Comparison of ENCODE assay signal across 26 mouse cellular contexts in genomic region chr1:35985318-35985717, GRCm38 (mm10).
"Had no signal": no experiment of that assay in that cellular context is flagged by ENCODE, and none has a peak within 500 bp of the region (broad histone marks: within the 10 kb centered on the region; RNA-seq: fewer than 3 reads in every experiment).

No protein-coding gene starts in this region.

- H3K27me3 ChIP-seq: heart, embryonic 12.5 days; hindbrain, embryonic 12.5 days; intestine, embryonic 15.5 days; limb, embryonic 13.5 days; limb, embryonic 15.5 days; liver, embryonic 12.5 days had no signal

- H3K27ac ChIP-seq: gastrocnemius, adult 2 months; heart, embryonic 10.5 days; hindbrain, embryonic 10.5 days; hindbrain, embryonic 12.5 days; hindbrain, embryonic 14.5 days; intestine, embryonic 15.5 days; layer of hippocampus, adult 2 months; left cerebral cortex, adult 2 months; liver, embryonic 12.5 days had no signal

- H3K9me3 ChIP-seq: intestine, embryonic 15.5 days had no signal

- DNase-seq: gastrocnemius, adult 2 months; gastrocnemius, postnatal 10 days; gastrocnemius, postnatal 25 days; heart, adult 18-20 months; heart, postnatal 10 days; heart, postnatal 4 days; kidney, adult 18-20 months; kidney, adult 8-10 months; kidney, postnatal 10 days; kidney, postnatal 25 days; kidney, postnatal 4 days; left cerebral cortex, postnatal 4 days had no signal

- H3K9ac ChIP-seq: heart, embryonic 12.5 days; hindbrain, embryonic 12.5 days; hindbrain, embryonic 14.5 days; intestine, embryonic 15.5 days; limb, embryonic 13.5 days; limb, embryonic 15.5 days; liver, embryonic 12.5 days had no signal

- H3K4me2 ChIP-seq: heart, embryonic 12.5 days; hindbrain, embryonic 12.5 days; hindbrain, embryonic 14.5 days; intestine, embryonic 15.5 days; limb, embryonic 13.5 days; limb, embryonic 15.5 days; liver, embryonic 12.5 days had no signal

- H3K4me3 ChIP-seq: gastrocnemius, adult 2 months; heart, embryonic 10.5 days; heart, embryonic 12.5 days; hindbrain, embryonic 10.5 days; hindbrain, embryonic 12.5 days; intestine, embryonic 15.5 days; layer of hippocampus, adult 2 months; left cerebral cortex, adult 2 months; limb, embryonic 13.5 days; limb, embryonic 15.5 days; liver, embryonic 12.5 days had no signal

- H3K36me3 ChIP-seq: heart, embryonic 10.5 days; heart, embryonic 12.5 days; hindbrain, embryonic 10.5 days; hindbrain, embryonic 12.5 days; intestine, embryonic 15.5 days; limb, embryonic 13.5 days; limb, embryonic 15.5 days; liver, embryonic 12.5 days had no signal

- ATAC-seq: hindbrain, embryonic 16.5 days; inflammation-experienced regulatory T-cells, adult 6 months; intestine, embryonic 15.5 days; intestine, postnatal 0 days; liver, embryonic 12.5 days had no signal

- H3K4me1 ChIP-seq: heart, embryonic 10.5 days; hindbrain, embryonic 10.5 days; hindbrain, embryonic 12.5 days; intestine, embryonic 15.5 days; liver, embryonic 12.5 days had no signal
